Mouse (Mus musculus) stomach, embryonic 14.5 days (tissue): ENCODE data around the gene Gcsam. TPM values are rescaled to one million over a fixed set of nuclear protein-coding genes. Genes with fewer than 3 reads are reported as not detected.

Source experiments
- ATAC-seq: fragments of 200-750 bp; cut with Nextera tagmentation; 2 replicates; pipeline ENCODE4 v1.8.0; 2017; ENCODE audit warnings: low read depth, moderate TSS enrichment; ENCODE audit not compliant: insufficient number of reproducible peaks, insufficient read depth, low FRiP score
- H3K27ac ChIP-seq: fragments of 300-500 bp; sonication (generic); 2 replicates; pipeline ENCODE4 v1.5.1; 2014; ENCODE audit warnings: mild to moderate bottlenecking, low read length, moderate library complexity, mixed read lengths
- H3K27me3 ChIP-seq: fragments of 300-500 bp; sonication (generic); 2 replicates; pipeline ENCODE4 v1.6.1; 2014; ENCODE audit warnings: low read length, control low read depth, mixed read lengths; ENCODE audit not compliant: control insufficient read depth, insufficient read depth
- H3K36me3 ChIP-seq: fragments of 300-500 bp; sonication (generic); 2 replicates; pipeline ENCODE4 v1.6.1; 2014; ENCODE audit warnings: mild to moderate bottlenecking, control low read depth, low read length, moderate library complexity, mixed read lengths; ENCODE audit not compliant: control insufficient read depth, insufficient read depth
- H3K4me1 ChIP-seq: fragments of 300-500 bp; sonication (generic); 2 replicates; pipeline ENCODE4 v1.6.1; 2014; ENCODE audit warnings: low read length, control low read depth, mixed read lengths; ENCODE audit not compliant: control insufficient read depth, insufficient read depth
- H3K4me2 ChIP-seq: fragments of 300-500 bp; sonication (generic); replicated peaks from 2 replicates; pipeline ENCODE4 v1.6.1; 2014; ENCODE audit warnings: low read depth, low read length, control low read depth
- H3K4me3 ChIP-seq: fragments of 300-500 bp; sonication (generic); 2 replicates; pipeline ENCODE4 v1.5.1; 2014; ENCODE audit warnings: low read depth, low read length, control low read depth
- H3K9ac ChIP-seq: fragments of 300-500 bp; sonication (generic); replicated peaks from 2 replicates; pipeline ENCODE4 v1.6.1; 2014; ENCODE audit warnings: low read depth, mild to moderate bottlenecking, control low read depth, low read length, moderate library complexity, mixed read lengths
- H3K9me3 ChIP-seq: fragments of 300-500 bp; sonication (generic); 2 replicates; pipeline ENCODE4 v1.6.1; 2016; ENCODE audit warnings: low read depth, low read length, control low read depth; ENCODE audit not compliant: control insufficient read depth
- WGBS: fragments of 180-500 bp; shearing (Covaris S2); extraction: QIAGEN DNeasy Blood & Tissue Kit; methylation state at CpG from one replicate; pipeline ENCODE4 v1.1.7; 2014; 5-methylcytosine and 5-hydroxymethylcytosine counted together
- polyA plus RNA-seq: library from polyadenylated mRNA; unstranded; fragments of >200 nt; fragmentation: Nextera tagmentation; extraction: Ambion mirVana; gene quantifications from 2 replicates; pipeline ENCODE4 v1.2.1, GENCODE M21; 2014

The Gcsam gene
- polyA plus RNA-seq, 1 experiment from 2014 or later: 0.07 TPM

DNA sequence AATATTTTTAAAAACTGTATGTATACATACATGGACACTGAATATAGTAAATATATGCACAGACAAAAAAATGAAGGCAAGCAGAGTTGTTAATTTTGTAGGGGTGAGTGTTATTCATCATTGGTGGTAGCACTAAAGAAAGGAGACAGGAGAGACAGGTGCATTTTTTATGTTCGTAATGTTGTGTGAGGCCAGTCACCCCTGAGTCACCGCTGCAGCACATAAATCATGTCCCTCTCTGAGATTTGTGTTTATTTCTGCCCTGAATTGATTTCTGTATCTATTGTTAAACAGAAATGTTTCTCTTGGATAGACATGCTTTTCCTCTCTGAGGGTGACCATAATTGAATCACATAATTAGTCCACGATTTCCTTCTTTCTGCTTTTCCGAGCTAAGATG lies 22.2 kb downstream of the Gcsam start:
- no peak overlapping the region for H3K4me3 ChIP-seq
- H3K36me3 ChIP-seq: no peaks in the 10 kb centered on the region
- H3K4me2 ChIP-seq: no peak overlapping the region
- H3K4me1 ChIP-seq: no peaks in the 10 kb centered on the region
- H3K9ac ChIP-seq: no peak overlapping the region
- H3K27ac ChIP-seq: no peak overlapping the region
- H3K27me3 ChIP-seq: no peaks in the 10 kb centered on the region
- no peaks in the 10 kb centered on the region for H3K9me3 ChIP-seq
- no peak for ATAC-seq
- 55% methylated on average over 4 of the region's 4 CpGs for WGBS

DNA sequence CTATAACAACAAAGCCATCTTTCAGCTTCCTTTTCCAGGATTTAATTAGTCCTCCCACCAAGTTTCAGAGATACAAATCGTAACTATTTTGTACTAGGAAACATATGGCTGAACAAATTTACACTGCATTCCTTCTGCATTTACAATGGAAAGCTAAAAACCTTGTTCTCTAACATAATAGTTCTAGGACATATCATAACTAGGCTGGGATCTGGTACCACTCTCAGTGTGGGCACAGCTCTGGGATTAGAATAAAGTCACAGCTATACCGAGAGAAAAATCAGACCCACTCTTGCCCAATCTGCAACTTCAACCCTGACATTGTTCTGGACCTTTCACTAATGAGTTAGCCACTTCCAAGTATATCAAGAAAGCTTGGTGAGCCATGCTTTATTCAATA lies 25.6 kb downstream of the Gcsam start:
- H3K4me2 ChIP-seq: no peak overlapping the region
- no peaks in the 10 kb centered on the region for H3K27me3 ChIP-seq
- ATAC-seq: no peak
- no peak overlapping the region for H3K27ac ChIP-seq
- H3K4me1 ChIP-seq: no peaks in the 10 kb centered on the region
- H3K9ac ChIP-seq: no peak overlapping the region
- no peaks in the 10 kb centered on the region for H3K36me3 ChIP-seq
- no peak overlapping the region for H3K4me3 ChIP-seq
- 90% methylated on average over 2 of the region's 2 CpGs for WGBS
- no peaks in the 10 kb centered on the region for H3K9me3 ChIP-seq

DNA sequence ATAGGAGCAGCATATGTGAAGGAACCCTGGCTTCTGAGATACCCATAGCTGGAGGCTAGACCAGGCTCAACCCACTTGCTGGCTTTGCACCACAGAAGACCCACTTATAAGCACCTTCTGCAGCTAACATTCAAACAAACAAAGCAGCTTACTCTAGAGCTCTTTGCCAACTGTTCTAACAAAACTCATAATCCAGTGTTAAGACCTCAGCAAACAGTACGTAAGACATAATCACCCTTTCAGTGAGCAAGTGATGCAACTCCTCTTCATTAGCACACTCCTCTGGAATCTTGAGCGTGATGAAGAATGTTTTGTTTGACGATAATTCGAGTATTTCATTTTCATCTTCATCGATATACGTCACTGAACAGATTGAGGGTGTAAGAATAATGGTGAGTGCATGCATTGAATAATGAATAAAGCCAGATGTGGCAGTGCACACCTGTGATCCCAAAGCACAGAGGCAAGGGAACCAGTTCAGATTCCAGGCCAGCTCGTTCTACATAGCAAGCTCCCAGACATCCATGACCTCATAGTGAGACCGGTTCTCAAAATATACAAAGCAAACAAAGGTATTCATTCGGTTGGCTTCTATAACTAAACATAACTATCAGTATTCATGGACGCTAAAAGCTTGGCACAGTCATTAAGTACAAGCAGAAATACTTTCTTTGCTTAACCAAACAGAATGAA lies 30.0 kb downstream of the Gcsam start:
- ATAC-seq: peak; percentile 86
- Histone ChIP-seq H3K27me3 (no peaks in the 10 kb centered on the region), H3K4me1 (no peaks in the 10 kb centered on the region), H3K9ac (no peak overlapping the region), H3K9me3 (no peaks in the 10 kb centered on the region), H3K27ac (no peak overlapping the region), H3K4me2 (no peak overlapping the region), H3K4me3 (no peak overlapping the region), H3K36me3 (no peaks in the 10 kb centered on the region)
- WGBS: 60% methylated on average over 10 of the region's 10 CpGs

DNA sequence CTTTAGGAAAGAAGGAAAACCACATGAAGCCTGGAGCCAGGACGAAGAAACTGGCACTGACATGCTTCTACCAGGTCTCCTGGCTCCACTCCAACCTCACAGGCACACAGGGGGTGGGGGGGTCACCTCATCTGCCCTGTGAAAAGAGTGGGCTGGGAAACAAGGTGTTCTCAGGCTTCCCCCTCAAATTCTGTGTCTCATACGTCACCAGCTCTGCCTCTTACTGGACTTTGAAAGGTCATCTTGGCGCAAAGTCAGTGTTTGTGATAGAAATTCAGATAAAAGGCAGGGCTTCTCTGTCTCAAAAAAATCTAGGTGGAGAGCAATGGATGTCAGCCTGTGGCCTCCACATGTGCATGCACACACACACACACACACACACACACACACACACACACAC lies 31.1 kb downstream of the Gcsam start:
- no peak overlapping the region for H3K27ac ChIP-seq
- ATAC-seq: peak; percentile 8; the same call in 1 of the 2 replicates
- H3K4me2 ChIP-seq: no peak overlapping the region
- H3K4me1 ChIP-seq: no peaks in the 10 kb centered on the region
- H3K36me3 ChIP-seq: no peaks in the 10 kb centered on the region
- H3K9me3 ChIP-seq: no peaks in the 10 kb centered on the region
- no peak overlapping the region for H3K9ac ChIP-seq
- 54% methylated on average over 3 of the region's 3 CpGs for WGBS
- no peak overlapping the region for H3K4me3 ChIP-seq
- no peaks in the 10 kb centered on the region for H3K27me3 ChIP-seq

DNA sequence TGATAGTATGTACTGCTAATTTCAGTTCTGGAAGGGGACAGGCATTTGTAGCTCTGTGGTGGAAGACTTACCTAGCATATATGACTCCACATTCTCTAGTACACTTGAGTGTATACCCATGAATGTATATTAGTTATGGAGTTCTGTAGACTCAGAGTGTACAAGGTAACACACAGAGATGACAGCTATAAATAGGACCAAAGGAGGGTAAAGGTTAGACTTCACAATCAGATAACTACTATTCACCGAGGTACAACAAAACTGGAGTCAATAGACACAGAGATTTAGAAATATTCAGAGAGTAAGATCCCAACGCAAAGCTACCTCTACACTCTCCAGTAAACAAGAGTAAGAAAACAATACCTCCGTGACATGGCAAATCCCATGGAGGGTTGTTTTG lies 33.8 kb downstream of the Gcsam start:
- no peaks in the 10 kb centered on the region for H3K4me1 ChIP-seq
- no peaks in the 10 kb centered on the region for H3K27me3 ChIP-seq
- no peaks in the 10 kb centered on the region for H3K9me3 ChIP-seq
- H3K4me2 ChIP-seq: no peak overlapping the region
- no peak overlapping the region for H3K4me3 ChIP-seq
- no peak for ATAC-seq
- no peak overlapping the region for H3K27ac ChIP-seq
- H3K9ac ChIP-seq: no peak overlapping the region
- no peaks in the 10 kb centered on the region for H3K36me3 ChIP-seq
- WGBS: 81% methylated on average over 3 of the region's 3 CpGs

DNA sequence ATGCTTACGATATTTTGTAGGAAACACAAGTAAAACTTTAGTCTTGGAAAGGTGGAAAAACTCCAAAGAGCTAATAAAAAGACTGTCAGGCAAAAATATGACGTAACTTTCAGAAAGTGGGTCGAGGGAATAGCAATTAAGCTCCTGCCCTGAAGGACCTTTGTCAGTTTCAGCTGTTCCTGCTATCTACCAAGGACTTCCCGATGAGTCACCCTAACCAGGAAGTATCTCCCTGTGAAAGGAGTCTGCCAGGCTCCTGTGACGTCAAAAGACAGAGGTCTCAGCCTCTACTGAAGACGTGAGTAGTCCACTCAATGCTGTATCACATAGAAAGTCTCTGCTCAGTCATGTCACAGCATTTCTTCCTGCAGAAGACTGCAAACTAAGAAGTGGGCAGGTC lies 34.2 kb downstream of the Gcsam start:
- H3K27ac ChIP-seq: no peak overlapping the region
- H3K9ac ChIP-seq: no peak overlapping the region
- WGBS: 58% methylated on average over 6 of the region's 6 CpGs
- no peak overlapping the region for H3K4me2 ChIP-seq
- H3K4me1 ChIP-seq: no peaks in the 10 kb centered on the region
- no peaks in the 10 kb centered on the region for H3K9me3 ChIP-seq
- no peak for ATAC-seq
- no peaks in the 10 kb centered on the region for H3K27me3 ChIP-seq
- H3K36me3 ChIP-seq: no peaks in the 10 kb centered on the region
- no peak overlapping the region for H3K4me3 ChIP-seq

DNA sequence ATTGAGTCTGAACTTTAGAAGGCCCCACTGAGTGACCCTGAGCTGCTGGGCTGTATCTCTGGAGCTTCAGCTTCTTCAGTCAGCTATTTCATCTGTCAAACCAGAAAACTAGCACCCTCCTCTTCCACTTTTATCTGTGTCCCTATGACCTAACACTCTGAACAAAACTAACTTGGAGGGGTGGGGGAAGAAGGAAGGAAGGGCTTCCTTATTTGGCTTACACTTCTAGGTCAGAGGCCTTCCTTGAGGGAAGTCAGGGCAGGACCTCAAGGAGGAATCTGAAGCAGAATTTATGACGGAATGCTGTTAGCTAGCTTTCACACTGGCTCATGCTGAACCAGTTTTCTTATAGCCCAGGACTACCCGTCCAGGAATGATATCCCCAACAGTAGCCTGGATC lies 41.3 kb downstream of the Gcsam start:
- no peak overlapping the region for H3K9ac ChIP-seq
- H3K27ac ChIP-seq: no peak overlapping the region
- H3K4me2 ChIP-seq: no peak overlapping the region
- no peak overlapping the region for H3K4me3 ChIP-seq
- no peaks in the 10 kb centered on the region; the same call in 1 of the 2 replicates for H3K4me1 ChIP-seq
- ATAC-seq: no peak
- WGBS: 49% methylated on average over 2 of the region's 2 CpGs
- no peaks in the 10 kb centered on the region for H3K27me3 ChIP-seq
- no peaks in the 10 kb centered on the region for H3K36me3 ChIP-seq
- H3K9me3 ChIP-seq: no peaks in the 10 kb centered on the region

DNA sequence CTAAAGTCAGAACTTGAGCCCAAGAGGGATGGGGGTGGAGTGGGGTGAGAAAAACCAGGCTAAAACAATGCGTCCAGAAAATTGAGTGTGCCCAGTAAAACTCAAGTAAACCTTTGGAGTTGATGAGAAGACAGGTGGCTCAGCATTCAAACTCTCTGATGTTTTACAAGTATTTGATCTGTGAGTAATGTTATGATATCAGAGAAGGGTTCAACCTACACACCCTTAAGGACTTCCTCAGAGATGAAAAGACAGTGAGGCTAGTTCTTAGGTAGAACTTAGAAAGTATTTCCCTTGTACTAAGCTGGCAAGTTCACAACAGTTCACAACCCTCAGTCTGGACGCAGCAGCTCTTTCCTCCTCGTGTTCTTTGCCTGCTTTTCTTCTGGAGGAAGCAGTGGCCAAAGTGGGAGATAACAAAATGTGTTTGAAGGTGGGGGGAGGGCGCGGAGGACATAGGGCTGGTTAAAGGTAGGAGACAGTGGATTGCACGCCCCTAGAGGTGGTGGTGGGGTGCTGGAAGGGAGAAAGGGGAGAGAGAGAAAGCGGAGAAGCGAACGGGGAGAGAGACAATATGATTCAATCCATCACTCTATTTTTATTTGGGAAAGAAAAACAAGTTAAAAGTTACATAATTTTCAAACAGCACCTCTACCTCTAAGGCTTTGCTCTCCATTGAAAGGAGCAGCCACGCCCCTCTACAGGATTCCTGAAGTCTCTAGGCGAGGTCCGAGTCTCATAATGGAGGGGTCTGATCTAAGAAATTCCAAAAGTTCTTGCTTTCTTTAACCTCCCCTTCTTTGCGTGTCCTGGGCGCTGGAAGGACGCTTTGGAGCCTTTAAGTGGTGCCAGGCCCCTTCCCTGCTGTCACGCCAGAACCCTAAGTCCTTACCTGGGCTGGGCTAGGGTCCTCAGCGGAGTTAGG lies 43.1 kb downstream of the Gcsam start:
- peak overlapping the region; percentile 67 for H3K4me2 ChIP-seq
- H3K36me3 ChIP-seq: no peaks in the 10 kb centered on the region
- H3K27ac ChIP-seq: 0 out of 2 replicates have a peak overlapping the region, but pooled peaks have one; percentile 15
- H3K4me1 ChIP-seq: no peaks in the 10 kb centered on the region; the same call in 1 of the 2 replicates
- 8% methylated on average over 17 of the region's 17 CpGs for WGBS
- H3K9ac ChIP-seq: no peak overlapping the region
- H3K27me3 ChIP-seq: no peaks in the 10 kb centered on the region
- no peaks in the 10 kb centered on the region for H3K9me3 ChIP-seq
- H3K4me3 ChIP-seq: peak overlapping the region; percentile 32
- ATAC-seq: peak; percentile 50
